12 mouse cellular contexts compared by ENCODE assay signal in the genomic region with DNA sequence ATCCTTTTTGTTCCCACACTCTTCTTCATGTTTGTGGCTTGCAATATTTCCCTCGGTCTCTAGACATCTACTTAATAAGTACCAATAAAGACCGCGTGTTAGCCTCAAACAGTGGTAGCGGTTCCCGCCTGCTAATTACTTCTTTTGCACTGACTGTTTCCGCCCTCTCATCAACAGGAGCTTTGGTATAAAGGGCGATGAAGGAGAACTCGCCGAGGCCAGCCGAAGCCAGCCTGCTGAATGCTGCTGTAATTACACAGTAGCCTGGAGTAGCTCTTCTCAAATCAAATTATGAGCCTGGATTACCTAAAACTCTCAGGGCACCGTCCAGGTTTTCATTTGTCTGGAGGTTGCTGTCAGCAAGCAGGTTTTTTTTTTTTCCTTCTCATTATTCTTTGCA.
DNase-seq lines count a peak whose midpoint lies in the region; ATAC-seq and TF ChIP-seq lines count a peak whose summit lies in the region.
"Had no signal": no experiment of that assay in that cellular context is flagged by ENCODE, and none has a peak within 500 bp of the region (broad histone marks: within the 10 kb centered on the region; RNA-seq: fewer than 3 reads in every experiment).

No protein-coding gene starts in this region.

- TF ChIP-seq POLR2A in kidney, adult 2 months (IDR thresholded peaks at IDR 0.05; ENCODE audit: low read depth, low read length): no peak

- ATAC-seq in forebrain, embryonic 13.5 days: peak; percentile 75
- ATAC-seq in midbrain, embryonic 13.5 days: peak; percentile 71
- ATAC-seq: Patski had no signal

- 0 out of 2 replicates have a peak overlapping the region, but pooled peaks have one; percentile 6 for H3K9ac ChIP-seq in forebrain, embryonic 13.5 days
- H3K9ac ChIP-seq in midbrain, embryonic 13.5 days (replicated peaks): no peak overlapping the region
- H3K9ac ChIP-seq: limb, embryonic 15.5 days had no signal

- H3K4me3 ChIP-seq in kidney, adult 2 months (ENCODE audit: insufficient read depth, low read depth, low read length): no peak overlapping the region
- H3K4me3 ChIP-seq in forebrain, embryonic 13.5 days: no peak overlapping the region
- H3K4me3 ChIP-seq in midbrain, embryonic 13.5 days (replicated peaks): no peak overlapping the region
- H3K4me3 ChIP-seq: erythroblast, embryonic 14.5 days; limb, embryonic 15.5 days; myocyte had no signal

- WGBS in kidney, adult 2 months: 16% methylated on average over 11 of the region's 11 CpGs
- WGBS in forebrain, embryonic 13.5 days: 3% methylated on average over 11 of the region's 11 CpGs
- WGBS in midbrain, embryonic 13.5 days: 26% methylated on average over 11 of the region's 11 CpGs

- peak; percentile 8 for DNase-seq in kidney, adult 2 months
- no peak for DNase-seq in kidney, postnatal 10 days
- DNase-seq in brain, adult 2 months (ENCODE audit: low read depth, low spot score): peak; percentile 15
- no peak for DNase-seq in urinary bladder, postnatal 4 days (ENCODE audit: low spot score in 2 of 2)
- no peak for DNase-seq in T-cell, adult 2 months (ENCODE audit: low spot score)
- no peak for DNase-seq in adrenal gland, adult 8-10 months

- H3K4me2 ChIP-seq in forebrain, embryonic 13.5 days: peak overlapping the region; percentile 28
- H3K4me2 ChIP-seq in midbrain, embryonic 13.5 days (replicated peaks): no peak overlapping the region
- H3K4me2 ChIP-seq: limb, embryonic 15.5 days had no signal

- TF ChIP-seq CTCF in kidney, adult 2 months (conservative IDR thresholded peaks at IDR 0.05; ENCODE audit: insufficient read depth, insufficient read length, low read depth, low read length): no peak

- H3K9me3 ChIP-seq in forebrain, embryonic 13.5 days (replicated peaks): no peaks in the 10 kb centered on the region
- H3K9me3 ChIP-seq in midbrain, embryonic 13.5 days: no peaks in the 10 kb centered on the region
- H3K9me3 ChIP-seq: limb, embryonic 15.5 days had no signal

- H3K27me3 ChIP-seq in kidney, adult 2 months (replicated peaks; ENCODE audit: control insufficient read depth, insufficient read depth, low read length): no peaks in the 10 kb centered on the region
- no peaks in the 10 kb centered on the region for H3K27me3 ChIP-seq in forebrain, embryonic 13.5 days
- no peaks in the 10 kb centered on the region for H3K27me3 ChIP-seq in midbrain, embryonic 13.5 days

- H3K27ac ChIP-seq in kidney, adult 2 months (ENCODE audit: insufficient read depth, low read depth, low read length): no peak overlapping the region
- H3K27ac ChIP-seq in forebrain, embryonic 13.5 days: peak overlapping the region; percentile 79
- H3K27ac ChIP-seq in midbrain, embryonic 13.5 days: no peak overlapping the region; the same call in 1 of the 2 replicates
- H3K27ac ChIP-seq: limb, embryonic 15.5 days had no signal

- H3K36me3 ChIP-seq in kidney, adult 2 months (ENCODE audit: control insufficient read depth, insufficient read depth, low read length): no peaks in the 10 kb centered on the region
- H3K36me3 ChIP-seq in forebrain, embryonic 13.5 days (ENCODE audit: poor library complexity, severe bottlenecking): no peaks in the 10 kb centered on the region
- H3K36me3 ChIP-seq in midbrain, embryonic 13.5 days: no peaks in the 10 kb centered on the region
- H3K36me3 ChIP-seq: limb, embryonic 15.5 days had no signal

- no peaks in the 10 kb centered on the region for H3K4me1 ChIP-seq in kidney, adult 2 months (ENCODE audit: control insufficient read depth, insufficient read depth, low read length)
- H3K4me1 ChIP-seq in forebrain, embryonic 13.5 days: peaks cover 49% of the 10 kb centered on the region
- peaks cover 38% of the 10 kb centered on the region for H3K4me1 ChIP-seq in midbrain, embryonic 13.5 days (replicated peaks)

Comparison
In these comparisons a context has a peak if more than half of its experiments do, and no peak if none do; other contexts are left out.
1. DNase-seq: peak in kidney, adult 2 months (single experiment) and brain, adult 2 months (single experiment); none in kidney, postnatal 10 days (single experiment), urinary bladder, postnatal 4 days (0 of 2), T-cell, adult 2 months (single experiment) and adrenal gland, adult 8-10 months (single experiment).